Mouse (Mus musculus) naive thymus-derived CD4-positive, alpha-beta T cell, adult 2 months (primary cell): ENCODE results near the gene Gm20388.

Experiments used
- DNase-seq: peaks from one replicate; pipeline ENCODE4 v3.0.0-alpha.2; 2011; ENCODE audit warnings: low read depth

The Gm20388 gene

GRCm38 (mm10) chr8:120747286-120747685, 836.6 kb downstream of the Gm20388 start:
- DNase-seq: no peak

DNA sequence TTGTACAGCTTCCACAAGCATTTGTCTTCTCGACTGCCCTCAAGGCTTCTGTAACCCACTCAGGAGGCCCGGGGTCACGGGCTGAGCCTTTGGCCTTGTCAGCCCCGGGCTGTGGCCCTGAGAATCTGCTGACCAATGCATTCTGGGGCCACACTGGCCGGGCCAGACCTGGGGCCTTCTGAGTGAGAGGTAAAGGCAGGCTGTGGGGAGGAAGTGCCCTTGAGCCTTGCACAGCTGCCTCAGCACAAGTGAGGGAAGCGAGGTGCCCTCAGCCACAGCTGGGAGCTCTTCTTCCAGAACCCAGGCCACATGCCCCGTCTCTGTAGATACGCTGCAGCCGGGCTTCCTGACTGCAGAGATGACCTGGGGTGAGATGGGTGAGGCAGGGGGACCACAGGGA, 840.0 kb downstream of the Gm20388 start:
- no peak for DNase-seq

DNA sequence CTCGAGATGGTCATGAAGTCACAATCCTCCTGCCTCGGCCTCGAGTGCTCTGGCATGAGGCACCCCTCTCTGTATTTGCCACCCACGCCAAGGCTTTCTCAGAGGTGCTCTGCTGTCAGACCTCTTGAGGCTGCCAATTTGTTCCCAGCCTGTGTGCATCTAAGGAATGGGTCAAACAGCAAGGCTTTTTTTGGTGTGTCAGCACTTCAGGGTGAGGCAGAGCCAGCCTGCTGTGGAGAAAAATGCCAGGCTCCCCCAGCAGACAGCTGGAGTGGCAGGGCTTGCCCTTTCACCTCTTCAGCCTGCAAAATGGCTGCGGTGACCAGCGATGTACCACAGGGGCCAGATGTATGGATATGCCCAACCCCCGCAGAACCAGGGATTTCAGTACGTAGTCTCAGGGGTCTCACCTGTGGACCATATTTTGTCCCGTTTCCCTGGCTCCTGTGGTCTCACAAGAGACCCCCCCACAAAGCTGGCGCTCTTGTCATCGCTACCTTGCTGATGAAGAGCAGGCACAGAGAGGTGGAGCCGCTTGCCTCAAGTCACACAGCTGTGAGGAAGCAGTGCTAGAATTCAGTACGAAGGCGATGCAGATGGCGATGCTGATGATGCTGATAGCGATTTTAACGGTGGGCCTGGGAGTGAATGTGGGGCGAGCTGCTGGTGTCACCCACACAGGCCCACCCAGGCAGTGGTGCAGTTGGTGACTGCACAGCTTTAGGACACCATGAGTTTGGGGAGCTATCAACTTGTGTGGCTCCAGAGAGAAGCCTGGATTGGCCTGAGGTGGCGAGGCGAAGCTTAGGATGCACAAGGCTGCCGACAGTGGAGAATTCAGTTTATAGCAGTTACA, 840.8 kb downstream of the Gm20388 start:
- no peak for DNase-seq

DNA sequence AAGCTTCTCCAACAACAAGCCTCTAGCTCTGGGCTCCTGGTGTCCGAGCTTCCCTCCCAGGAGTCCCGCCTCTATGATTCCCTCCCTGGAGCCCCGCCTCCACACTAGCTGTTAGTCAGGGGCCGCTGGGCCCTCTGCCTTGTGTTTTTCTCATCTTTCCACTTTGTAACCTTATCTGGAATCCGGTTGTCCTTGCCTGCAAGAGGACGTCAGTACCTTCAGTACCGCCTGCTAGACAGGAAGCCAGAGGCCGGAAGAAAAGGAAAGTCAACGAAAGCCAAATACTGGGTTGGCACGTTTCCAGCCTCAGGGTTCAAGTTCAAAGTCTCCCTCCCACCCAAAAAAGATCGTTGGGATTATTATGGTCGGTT, 841.4 kb downstream of the Gm20388 start:
- DNase-seq: peak; percentile 78

DNA sequence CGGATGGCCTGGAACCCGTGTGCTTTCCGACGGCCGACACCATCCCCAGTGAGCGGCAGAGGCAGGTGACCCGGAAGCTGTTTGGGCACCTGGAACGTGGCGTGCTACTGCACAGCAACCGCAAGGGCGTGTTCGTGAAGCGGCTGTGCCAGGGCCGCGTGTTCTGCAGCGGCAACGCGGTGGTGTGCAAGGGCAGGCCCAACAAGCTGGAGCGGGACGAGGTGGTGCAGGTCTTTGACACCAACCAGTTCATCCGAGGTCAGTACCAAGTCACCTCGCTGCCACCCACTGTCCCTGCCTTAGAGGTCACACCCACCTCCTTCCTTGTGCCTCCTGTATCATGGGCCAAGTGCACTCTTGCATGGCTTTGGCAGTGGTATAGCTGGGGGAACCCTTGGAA, 842.8 kb downstream of the Gm20388 start:
- DNase-seq: no peak

DNA sequence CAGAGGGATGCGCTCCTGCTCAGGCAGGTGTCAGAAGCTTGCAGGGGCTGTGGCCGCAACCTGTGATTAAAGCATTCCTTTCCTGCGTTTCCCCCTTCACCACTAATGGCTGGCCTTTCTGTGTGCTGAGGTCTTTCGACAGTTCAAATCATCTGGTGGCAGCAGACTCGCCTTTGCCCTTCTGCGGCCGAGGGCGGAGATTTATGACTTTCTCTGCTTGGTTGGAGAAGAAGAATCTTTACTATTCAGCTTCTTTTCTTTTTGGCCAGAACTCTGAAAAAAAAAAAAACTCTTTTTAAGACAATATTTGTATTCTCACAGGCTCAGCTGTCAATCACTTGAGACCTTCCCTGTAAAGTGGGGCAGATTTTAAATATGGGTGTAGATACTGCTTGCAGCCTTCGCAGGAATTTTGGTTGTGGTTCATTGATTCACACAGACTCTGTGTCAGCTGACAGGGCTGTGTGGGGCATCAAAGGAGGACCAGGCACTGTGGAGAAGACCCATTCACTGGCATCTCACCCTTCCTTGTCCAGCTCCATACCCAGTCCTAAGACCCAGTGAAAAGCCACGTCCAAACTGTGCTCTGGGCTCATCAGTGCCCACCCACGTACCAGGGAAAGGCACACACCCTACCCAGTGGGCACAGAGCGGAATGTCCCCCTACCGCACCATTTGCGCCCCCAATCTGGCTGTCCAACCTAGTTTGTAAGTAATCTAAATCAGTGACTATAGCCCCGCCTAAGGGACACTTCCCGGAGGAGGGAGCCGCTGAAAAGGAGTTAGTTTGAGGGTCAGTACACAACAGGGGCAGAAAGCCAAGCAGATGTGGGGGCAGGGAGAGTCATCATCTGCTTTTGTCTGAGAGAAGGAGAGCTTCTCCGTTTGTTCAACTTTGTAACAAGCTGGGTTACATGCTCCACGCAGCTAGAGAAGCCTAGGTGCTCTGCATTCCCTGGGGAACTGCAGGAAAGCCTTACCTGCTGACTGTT, 845.0 kb downstream of the Gm20388 start:
- no peak for DNase-seq

- DNase-seq: no peak
These were observed 847.4 kb downstream of the Gm20388 start for GRCm38 (mm10) chr8:120758005-120758404.

DNA sequence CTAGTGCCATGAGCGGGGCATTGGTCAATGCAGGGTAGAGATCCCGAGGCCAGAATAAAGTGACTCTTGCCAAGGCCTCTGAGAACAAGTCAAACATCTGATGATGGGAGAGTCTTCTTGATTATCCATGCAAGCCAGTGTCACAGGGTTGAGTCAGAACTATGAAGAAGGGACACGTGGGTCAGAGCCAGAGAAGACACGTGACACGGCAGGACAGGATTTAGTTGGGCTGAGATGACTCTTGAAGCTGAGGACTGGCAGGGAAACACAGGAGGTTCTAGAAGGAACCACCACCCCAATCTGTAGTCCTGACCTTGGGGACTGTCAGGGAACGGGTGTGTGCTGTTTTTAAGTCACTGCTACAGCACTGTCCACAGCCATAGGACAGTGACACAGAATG, 849.2 kb downstream of the Gm20388 start:
- no peak for DNase-seq

DNA sequence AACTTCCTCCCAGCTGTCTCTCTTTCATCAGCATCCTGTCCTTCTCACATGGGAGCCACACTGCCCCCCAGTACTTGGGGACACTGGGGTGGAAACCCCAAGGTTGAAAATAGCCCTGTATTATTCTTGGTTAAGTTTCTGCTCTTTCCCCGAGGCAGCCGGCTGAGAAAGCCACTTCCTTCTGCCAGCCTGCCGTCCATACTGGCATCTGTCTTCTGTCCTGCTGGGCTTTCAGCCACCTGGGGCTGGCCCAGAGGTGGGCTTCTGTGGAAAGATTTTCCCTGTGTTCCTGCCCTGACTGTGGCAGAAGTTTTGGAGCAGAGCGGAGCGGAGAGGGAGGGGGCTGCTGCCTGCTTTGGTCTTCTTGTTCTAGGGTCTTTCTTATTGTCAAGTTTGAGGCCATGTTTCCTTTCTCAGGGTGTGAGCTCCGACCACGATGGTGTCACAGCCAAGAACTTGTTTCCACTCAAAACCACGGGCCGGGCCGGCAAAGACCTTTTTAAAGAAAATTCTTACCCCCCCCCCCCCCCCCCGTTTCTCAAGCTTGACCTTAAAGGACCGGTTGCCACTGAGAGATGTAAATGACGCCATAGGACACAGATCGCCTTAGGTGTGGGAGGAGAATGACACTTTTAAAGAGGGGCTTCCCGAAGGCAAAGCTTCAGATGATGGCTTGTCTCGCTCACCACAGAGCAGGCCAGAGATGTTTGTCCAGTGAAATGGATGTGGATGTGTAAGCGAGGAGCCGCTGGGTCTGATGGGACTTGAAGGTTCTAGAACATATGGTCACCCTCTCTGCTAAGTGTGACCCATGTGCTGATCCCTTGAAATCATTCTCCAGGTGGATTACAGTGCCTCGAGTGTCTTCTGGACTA, 849.9 kb downstream of the Gm20388 start:
- no peak for DNase-seq

DNA sequence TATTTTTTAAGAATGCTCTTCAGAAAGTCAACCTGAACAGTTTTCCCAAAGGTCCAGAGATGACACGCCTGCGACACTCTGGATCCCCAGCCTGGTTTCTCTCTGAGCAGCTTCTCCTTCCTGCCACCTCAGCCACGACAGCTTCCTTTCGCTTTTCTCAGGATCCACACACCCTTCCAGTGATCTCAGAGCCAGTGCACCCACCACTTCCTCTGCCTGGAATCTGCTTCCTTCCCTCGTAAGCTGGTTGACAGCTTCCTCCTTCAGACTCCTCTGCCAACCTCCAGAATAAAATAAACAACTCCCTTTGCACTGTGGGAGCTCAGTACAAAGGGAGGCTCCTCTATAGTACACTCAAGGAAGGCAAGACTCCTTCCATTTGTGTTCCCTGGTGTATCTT, 852.6 kb downstream of the Gm20388 start:
- no peak for DNase-seq

DNA sequence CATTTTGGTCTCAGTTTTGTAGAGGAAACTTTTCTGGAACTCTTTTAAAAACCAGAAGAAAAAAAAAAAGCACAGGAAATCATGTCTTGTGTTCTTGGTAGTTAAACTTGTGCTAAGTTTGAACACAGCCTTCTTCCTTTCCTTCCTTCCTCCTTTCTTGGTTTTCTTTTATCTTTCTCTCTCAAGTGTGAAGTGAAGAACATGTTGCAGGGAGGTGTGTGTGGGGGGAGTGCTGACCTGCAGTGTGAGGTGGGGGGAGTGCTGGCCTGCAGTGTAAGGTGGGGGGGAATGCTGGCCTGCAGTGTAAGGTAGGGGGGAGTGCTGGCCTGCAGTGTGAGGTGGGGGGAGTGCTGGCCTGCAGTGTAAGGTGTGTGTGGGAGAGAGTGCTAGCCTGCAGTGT, 854.0 kb downstream of the Gm20388 start:
- DNase-seq: no peak

GRCm38 (mm10) chr8:120766622-120767021, 856.0 kb downstream of the Gm20388 start:
- no peak for DNase-seq

DNA sequence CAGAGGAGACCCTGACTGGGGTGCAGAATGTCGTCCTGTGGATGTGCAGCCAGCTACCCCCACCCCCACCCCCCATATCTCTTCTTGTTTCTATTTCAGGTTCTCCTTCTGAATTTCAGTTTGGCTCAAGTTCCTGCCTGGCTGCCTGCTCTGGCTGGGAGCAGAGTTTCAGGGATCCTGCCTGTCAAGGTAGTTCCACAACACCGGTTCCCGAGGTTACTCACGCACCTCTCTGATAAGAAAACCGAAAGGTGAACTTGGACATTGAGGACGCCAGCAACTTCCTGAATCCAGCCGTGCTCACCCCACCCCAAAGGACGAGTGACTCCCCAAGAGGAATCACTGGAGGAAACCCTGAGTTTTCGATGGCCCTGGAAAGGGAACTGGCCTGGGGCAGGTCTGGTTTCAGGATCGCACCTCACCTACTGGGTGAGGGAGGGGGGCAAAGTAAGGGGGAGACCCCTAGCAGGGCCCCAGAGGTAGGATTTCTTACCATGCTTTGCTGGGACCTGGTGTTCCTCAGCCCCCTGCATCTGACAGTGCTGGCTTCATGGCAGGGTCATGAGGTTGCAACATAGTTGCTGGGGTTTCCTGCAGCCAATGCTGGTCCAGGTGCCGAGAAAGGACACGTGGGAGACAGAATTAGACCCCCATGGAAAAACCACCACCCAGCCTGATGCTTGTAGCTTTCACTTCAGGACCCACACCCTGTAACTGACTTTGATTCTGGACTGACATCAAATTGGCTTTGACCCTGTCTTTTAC, 858.0 kb downstream of the Gm20388 start:
- no peak for DNase-seq

DNA sequence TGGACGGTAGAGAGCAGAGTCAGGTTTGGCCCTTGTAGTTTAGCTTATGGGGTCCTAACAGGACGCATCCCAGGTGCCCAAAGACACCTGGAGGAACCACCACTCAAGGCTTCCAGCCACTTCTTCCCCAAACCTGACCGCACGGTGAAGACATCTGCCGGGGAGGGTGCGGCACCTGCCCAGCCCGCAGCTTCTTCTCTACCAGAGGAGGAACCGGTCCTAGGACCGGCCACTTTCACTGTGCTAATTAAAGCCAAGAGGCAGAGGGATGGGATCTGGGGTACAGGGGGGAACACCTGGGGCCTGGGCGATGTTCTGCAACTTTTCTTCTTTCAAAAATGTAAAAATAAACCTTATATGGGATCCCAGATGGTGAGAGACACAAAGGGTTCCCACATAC, 866.5 kb downstream of the Gm20388 start:
- no peak for DNase-seq

DNA sequence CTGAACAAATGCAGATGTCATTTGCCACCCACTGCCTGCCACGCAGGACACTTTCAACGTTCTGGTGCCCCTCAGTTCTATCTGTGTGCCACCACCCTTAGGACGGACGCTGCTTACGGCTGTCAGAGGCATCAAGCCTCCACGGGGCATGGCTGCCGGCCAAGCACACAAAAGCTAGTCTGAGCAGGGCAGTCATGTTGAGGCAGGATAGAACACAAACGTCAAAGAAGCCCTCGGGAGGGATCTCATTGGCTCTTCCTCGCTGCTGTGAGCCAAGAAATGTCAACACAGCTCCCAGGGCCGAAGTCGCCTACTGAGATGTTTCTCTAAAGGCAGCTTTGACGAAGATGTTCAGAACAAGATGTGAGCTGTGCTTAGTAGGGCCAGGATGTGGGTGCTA, 867.1 kb downstream of the Gm20388 start:
- DNase-seq: no peak

DNA sequence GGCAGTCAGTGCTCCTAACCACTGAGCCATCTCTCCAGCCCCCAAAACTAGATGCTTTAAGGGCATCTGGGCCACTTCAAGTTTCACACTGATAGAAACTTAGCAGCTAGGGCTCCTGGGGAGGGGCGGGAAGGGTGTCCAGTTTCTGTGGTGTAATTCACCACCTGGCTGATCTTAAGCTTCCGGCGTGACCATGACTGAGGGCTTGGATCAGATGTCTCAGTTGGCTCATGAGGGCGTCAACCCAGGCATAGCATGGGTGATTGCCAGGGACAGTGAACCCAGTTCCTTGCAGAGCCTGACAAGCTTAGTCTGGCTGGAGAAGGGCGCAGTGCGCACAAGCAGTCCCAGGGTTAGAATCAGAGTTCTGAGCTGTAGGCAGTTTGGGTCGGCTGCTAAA, 868.5 kb downstream of the Gm20388 start:
- DNase-seq: no peak

- no peak for DNase-seq
These were observed 873.1 kb downstream of the Gm20388 start for GRCm38 (mm10) chr8:120783781-120784180.

- DNase-seq: no peak
These were observed 876.1 kb downstream of the Gm20388 start for GRCm38 (mm10) chr8:120786753-120787152.

DNA sequence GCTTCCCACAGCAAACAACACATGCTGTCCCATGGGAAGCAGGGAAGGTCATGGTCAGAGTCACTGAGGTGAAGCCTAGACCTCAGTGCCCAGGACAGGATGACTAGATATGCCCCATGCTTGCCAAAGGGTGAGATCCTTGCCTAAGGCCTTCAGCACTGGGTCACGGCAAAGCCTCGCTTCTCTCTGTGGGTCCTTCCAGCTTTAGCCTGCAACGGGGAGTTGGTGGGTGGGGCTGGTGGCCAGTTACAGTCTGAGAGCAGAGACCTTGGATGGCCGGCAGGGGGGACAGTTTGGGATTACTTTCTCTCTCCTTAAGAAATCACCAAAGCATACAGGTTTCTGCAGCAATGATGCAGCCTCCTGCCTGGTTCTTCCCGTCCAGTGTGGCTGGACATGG, 877.0 kb downstream of the Gm20388 start:
- DNase-seq: no peak

DNA sequence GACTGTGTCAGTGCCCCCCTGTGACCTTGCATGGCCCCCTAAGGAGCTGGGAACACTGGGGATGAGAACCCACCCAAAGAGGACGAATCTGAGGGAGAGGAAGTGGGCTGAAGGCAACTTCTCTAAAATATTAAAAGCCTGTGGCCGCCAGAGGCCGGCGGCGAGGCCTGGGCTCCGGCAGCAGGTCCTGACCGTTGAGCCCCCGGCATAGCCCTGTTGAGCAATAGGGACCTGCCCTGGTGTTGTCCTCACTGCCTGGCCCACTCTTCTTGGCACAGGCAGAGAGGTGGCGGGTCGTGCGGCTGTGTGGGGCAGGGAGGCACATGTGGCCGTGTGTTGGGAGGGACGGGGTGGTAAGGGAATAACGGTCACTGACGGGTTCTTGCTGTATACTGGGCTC, 882.1 kb downstream of the Gm20388 start:
- no peak for DNase-seq

DNA sequence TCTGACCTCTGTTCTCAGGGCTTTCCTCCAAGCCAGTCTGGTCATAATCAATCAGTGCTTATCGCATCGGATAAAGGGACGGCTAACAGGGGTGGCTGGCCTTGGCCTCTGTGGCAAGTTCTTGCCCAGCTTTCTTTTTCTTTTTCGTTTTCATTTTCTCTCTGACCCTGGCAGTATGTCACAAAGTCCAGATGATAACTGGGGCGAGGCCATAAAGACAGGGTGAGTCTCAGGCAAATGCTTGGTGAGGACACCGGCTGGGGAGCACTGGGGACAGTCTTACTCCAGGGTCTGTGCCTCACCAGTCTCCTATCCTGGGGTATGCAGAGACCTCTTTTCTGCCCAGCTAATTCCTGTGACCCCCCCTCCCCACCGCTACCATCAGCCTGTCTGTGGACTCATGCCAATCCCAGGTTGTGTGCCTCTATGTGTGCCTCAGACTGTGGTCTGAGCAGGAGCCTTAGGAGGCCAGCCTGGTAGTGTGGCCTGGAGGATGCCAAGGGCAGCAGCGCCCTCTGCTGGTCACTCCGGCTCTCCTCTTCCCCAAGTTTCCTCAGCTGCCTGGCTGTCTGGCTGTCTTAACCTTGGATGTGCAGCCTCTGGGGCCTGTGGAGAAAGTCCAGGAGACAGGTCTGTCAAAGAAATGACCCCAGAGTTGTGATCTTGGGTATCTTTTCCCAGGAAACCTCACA, 885.4 kb downstream of the Gm20388 start:
- DNase-seq: peak; percentile 88
